Comparison of ENCODE assay signal across 14 mouse cellular contexts in the genomic region with DNA sequence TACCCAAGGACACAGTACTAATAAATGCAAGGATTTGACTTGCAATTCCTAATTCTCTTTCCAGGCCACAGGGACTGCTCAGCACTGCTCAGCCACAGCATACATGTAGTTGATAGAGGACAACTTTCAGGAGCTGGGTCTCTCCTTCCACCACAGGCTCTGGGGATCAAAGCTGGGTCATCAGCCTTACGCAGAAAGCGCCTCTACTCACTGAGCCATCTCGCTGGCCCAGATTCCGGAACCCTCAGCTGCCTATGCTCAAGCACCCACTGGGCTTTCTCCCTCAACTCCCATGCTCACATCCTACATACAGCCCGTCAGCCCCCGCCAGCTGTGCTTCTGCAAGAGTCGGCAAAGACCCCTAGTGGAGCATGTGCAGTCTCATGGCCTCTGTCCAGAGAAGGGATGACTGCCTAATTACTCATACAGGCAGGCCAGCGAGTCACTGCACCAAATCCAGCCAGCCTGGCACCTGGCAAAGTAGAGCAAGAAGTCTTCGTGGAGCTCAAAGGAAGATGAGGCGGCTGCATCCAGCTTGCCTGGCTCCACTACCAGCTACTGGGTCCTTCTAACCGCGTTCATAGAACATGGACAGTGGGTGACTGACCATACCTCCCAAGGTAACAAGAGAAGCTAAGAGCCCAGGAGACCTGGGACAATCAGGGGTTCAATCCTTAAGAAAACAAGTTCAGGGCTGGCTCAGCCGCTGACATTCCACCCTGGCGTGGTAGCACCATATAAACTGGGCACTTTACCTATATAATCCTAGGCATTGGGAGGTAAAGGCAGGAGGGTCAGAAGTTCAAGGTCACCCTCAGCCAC. TPM values are rescaled to one million over a fixed set of nuclear protein-coding genes. Genes with fewer than 3 reads are reported as not detected.
DNase-seq lines count a peak whose midpoint lies in the region; ATAC-seq and TF ChIP-seq lines count a peak whose summit lies in the region.
"Had no signal": no experiment of that assay in that cellular context is flagged by ENCODE, and none has a peak within 500 bp of the region (broad histone marks: within the 10 kb centered on the region; RNA-seq: fewer than 3 reads in every experiment).

No protein-coding gene starts in this region.

- no peak for TF ChIP-seq CTCF in olfactory bulb, adult 2 months (IDR thresholded peaks at IDR 0.05; ENCODE audit: insufficient read depth, low read depth, low read length)

- peak overlapping the region; percentile 76 for H3K27ac ChIP-seq in heart, embryonic 12.5 days (ENCODE audit: poor library complexity, severe bottlenecking)
- no peak overlapping the region for H3K27ac ChIP-seq in midbrain, embryonic 11.5 days (ENCODE audit: low read depth, low read length)
- no peak overlapping the region for H3K27ac ChIP-seq in midbrain, embryonic 10.5 days (replicated peaks)
- H3K27ac ChIP-seq in embryonic facial prominence, embryonic 13.5 days: no peak overlapping the region
- peak overlapping the region; percentile 19; the same call in 1 of the 2 replicates for H3K27ac ChIP-seq in olfactory bulb, adult 2 months (ENCODE audit: insufficient read depth, low read depth, low read length)
- H3K27ac ChIP-seq: liver, embryonic 14.5 days; midbrain, embryonic 15.5 days; neural tube, embryonic 15.5 days had no signal

- no peak overlapping the region for H3K4me3 ChIP-seq in heart, embryonic 12.5 days
- no peak overlapping the region for H3K4me3 ChIP-seq in midbrain, embryonic 11.5 days (ENCODE audit: low read depth, low read length)
- no peak overlapping the region for H3K4me3 ChIP-seq in midbrain, embryonic 10.5 days
- no peak overlapping the region for H3K4me3 ChIP-seq in embryonic facial prominence, embryonic 13.5 days
- H3K4me3 ChIP-seq in olfactory bulb, adult 2 months (ENCODE audit: insufficient read depth, low read depth, low read length): no peak overlapping the region
- H3K4me3 ChIP-seq: midbrain, embryonic 15.5 days; neural tube, embryonic 15.5 days had no signal

- H3K27me3 ChIP-seq in heart, embryonic 12.5 days (replicated peaks): no peaks in the 10 kb centered on the region
- peaks cover 3% of the 10 kb centered on the region; the same call in 1 of the 2 replicates for H3K27me3 ChIP-seq in midbrain, embryonic 11.5 days (ENCODE audit: control insufficient read depth, insufficient read depth, low read length)
- peaks cover 8% of the 10 kb centered on the region for H3K27me3 ChIP-seq in midbrain, embryonic 10.5 days (ENCODE audit: low read depth, poor library complexity, severe bottlenecking)
- no peaks in the 10 kb centered on the region for H3K27me3 ChIP-seq in embryonic facial prominence, embryonic 13.5 days
- H3K27me3 ChIP-seq: midbrain, embryonic 15.5 days had no signal

- peaks cover 12% of the 10 kb centered on the region for H3K36me3 ChIP-seq in heart, embryonic 12.5 days
- no peaks in the 10 kb centered on the region for H3K36me3 ChIP-seq in midbrain, embryonic 11.5 days (ENCODE audit: control insufficient read depth, insufficient read depth, low read length)
- peaks cover 26% of the 10 kb centered on the region for H3K36me3 ChIP-seq in midbrain, embryonic 10.5 days
- H3K36me3 ChIP-seq in embryonic facial prominence, embryonic 13.5 days: peaks cover 20% of the 10 kb centered on the region
- H3K36me3 ChIP-seq: midbrain, embryonic 15.5 days had no signal

- peak overlapping the region; percentile 4 for H3K9ac ChIP-seq in heart, embryonic 12.5 days
- H3K9ac ChIP-seq in midbrain, embryonic 11.5 days (ENCODE audit: low read length): 0 out of 2 replicates have a peak overlapping the region, but pooled peaks have one; percentile 13
- 0 out of 2 replicates have a peak overlapping the region, but pooled peaks have one; percentile 36 for H3K9ac ChIP-seq in embryonic facial prominence, embryonic 13.5 days
- H3K9ac ChIP-seq: liver, embryonic 14.5 days; midbrain, embryonic 15.5 days; neural tube, embryonic 15.5 days had no signal

- 69% methylated on average over 14 of the region's 14 CpGs for WGBS in heart, embryonic 12.5 days
- 86% methylated on average over 14 of the region's 14 CpGs for WGBS in midbrain, embryonic 11.5 days
- WGBS in midbrain, embryonic 10.5 days: 89% methylated on average over 14 of the region's 14 CpGs
- 79% methylated on average over 14 of the region's 14 CpGs for WGBS in embryonic facial prominence, embryonic 13.5 days
- WGBS in olfactory bulb, adult 2 months: 61% methylated on average over 14 of the region's 14 CpGs

- H3K4me2 ChIP-seq in heart, embryonic 12.5 days: peak overlapping the region; percentile 94
- no peak overlapping the region for H3K4me2 ChIP-seq in midbrain, embryonic 11.5 days
- no peak overlapping the region; the same call in 1 of the 2 replicates for H3K4me2 ChIP-seq in embryonic facial prominence, embryonic 13.5 days
- H3K4me2 ChIP-seq: midbrain, embryonic 15.5 days had no signal

- no peak for ATAC-seq in heart, embryonic 12.5 days (ENCODE audit: insufficient number of reproducible peaks, low FRiP score)
- no peak for ATAC-seq in midbrain, embryonic 11.5 days (ENCODE audit: low FRiP score)
- no peak for ATAC-seq in embryonic facial prominence, embryonic 13.5 days (ENCODE audit: insufficient number of reproducible peaks, insufficient read depth, low FRiP score, low TSS enrichment, low read depth)
- ATAC-seq: activated CD4-positive, CD25-positive, alpha-beta regulatory T cell, adult 4 months; midbrain, embryonic 15.5 days had no signal

- peaks cover 81% of the 10 kb centered on the region for H3K4me1 ChIP-seq in heart, embryonic 12.5 days (replicated peaks)
- H3K4me1 ChIP-seq in midbrain, embryonic 11.5 days (ENCODE audit: control insufficient read depth, insufficient read depth, low read length): peaks cover 18% of the 10 kb centered on the region
- H3K4me1 ChIP-seq in midbrain, embryonic 10.5 days: peaks cover 60% of the 10 kb centered on the region
- H3K4me1 ChIP-seq in embryonic facial prominence, embryonic 13.5 days: peaks cover 63% of the 10 kb centered on the region
- peaks cover 64% of the 10 kb centered on the region for H3K4me1 ChIP-seq in olfactory bulb, adult 2 months (ENCODE audit: control insufficient read depth, insufficient read depth, low read length)

- TF ChIP-seq POLR2A in olfactory bulb, adult 2 months (IDR thresholded peaks at IDR 0.05; ENCODE audit: insufficient read depth, low read depth, low read length): no peak

- DNase-seq in heart, postnatal 4 days: no peak
- no peak for DNase-seq in midbrain, embryonic 11.5 days (ENCODE audit: low spot score, missing footprints)
- no peak for DNase-seq in midbrain, embryonic 10.5 days (ENCODE audit: low spot score)
- DNase-seq in adipocyte (ENCODE audit: low spot score): no peak
- no peak for DNase-seq in cerebellum, adult 18-20 months
- DNase-seq: kidney, adult 9 months; right cerebral cortex, postnatal 4 days had no signal

- no peaks in the 10 kb centered on the region for H3K9me3 ChIP-seq in heart, embryonic 12.5 days (replicated peaks)
- no peaks in the 10 kb centered on the region for H3K9me3 ChIP-seq in midbrain, embryonic 11.5 days (ENCODE audit: control insufficient read depth, low read length)
- no peaks in the 10 kb centered on the region for H3K9me3 ChIP-seq in midbrain, embryonic 10.5 days (replicated peaks)
- H3K9me3 ChIP-seq in embryonic facial prominence, embryonic 13.5 days: no peaks in the 10 kb centered on the region
- H3K9me3 ChIP-seq: midbrain, embryonic 15.5 days; neural tube, embryonic 15.5 days had no signal

RNA-seq across cellular contexts. Expression of a gene that starts 3.9 kb away (rescaled TPM):
- polyA plus RNA-seq in heart, embryonic 12.5 days (2016; fragmentation: Nextera tagmentation; extraction: Ambion mirVana): 77.2 and 82.3 TPM in 2 replicates
- total RNA-seq in heart, postnatal 4 days (2021): 10 to 100 TPM; 68.1 to 73.4 TPM
- 25.5 and 33.8 TPM in 2 replicates for polyA plus RNA-seq in midbrain, embryonic 11.5 days (2014; fragmentation: Nextera tagmentation; extraction: Ambion mirVana)
- polyA plus RNA-seq in midbrain, embryonic 10.5 days (2016; fragmentation: Nextera tagmentation; extraction: Ambion mirVana): 56.3 and 58.7 TPM in 2 replicates
- polyA plus RNA-seq in embryonic facial prominence, embryonic 13.5 days (2015; fragmentation: Nextera tagmentation; extraction: Ambion mirVana): 67.1 and 72.0 TPM in 2 replicates
- not detected in 2 replicates for polyA plus RNA-seq in olfactory bulb, adult 2 months (2012; ENCODE audit: insufficient read depth, insufficient read length, low replicate concordance, missing spikeins)

RNA-seq across cellular contexts. Expression of a gene that starts 53.0 kb away (rescaled TPM):
- 1.9 and 2.6 TPM in 2 replicates for polyA plus RNA-seq in heart, embryonic 12.5 days (2016; fragmentation: Nextera tagmentation; extraction: Ambion mirVana)
- 10 to 100 TPM in 1 of 2 experiments, 1 to 10 TPM in 1; 9.8 to 10.2 TPM for total RNA-seq in heart, postnatal 4 days (2021)
- polyA plus RNA-seq in midbrain, embryonic 11.5 days (2014; fragmentation: Nextera tagmentation; extraction: Ambion mirVana): 1.0 and 2.3 TPM in 2 replicates
- 1.3 TPM in 2 replicates for polyA plus RNA-seq in midbrain, embryonic 10.5 days (2016; fragmentation: Nextera tagmentation; extraction: Ambion mirVana)
- polyA plus RNA-seq in embryonic facial prominence, embryonic 13.5 days (2015; fragmentation: Nextera tagmentation; extraction: Ambion mirVana): 1.8 and 2.8 TPM in 2 replicates
- not detected in 2 replicates for polyA plus RNA-seq in olfactory bulb, adult 2 months (2012; ENCODE audit: insufficient read depth, insufficient read length, low replicate concordance, missing spikeins)

RNA-seq across cellular contexts. Expression of a gene that starts 55.9 kb away (rescaled TPM):
- polyA plus RNA-seq in heart, embryonic 12.5 days (2016; fragmentation: Nextera tagmentation; extraction: Ambion mirVana): 103 and 111 TPM in 2 replicates
- 100 to 1,000 TPM in 1 of 2 experiments, 10 to 100 TPM in 1; 99.6 to 108 TPM for total RNA-seq in heart, postnatal 4 days (2021)
- 175 and 182 TPM in 2 replicates for polyA plus RNA-seq in midbrain, embryonic 11.5 days (2014; fragmentation: Nextera tagmentation; extraction: Ambion mirVana)
- 128 and 162 TPM in 2 replicates for polyA plus RNA-seq in midbrain, embryonic 10.5 days (2016; fragmentation: Nextera tagmentation; extraction: Ambion mirVana)
- 100 and 112 TPM in 2 replicates for polyA plus RNA-seq in embryonic facial prominence, embryonic 13.5 days (2015; fragmentation: Nextera tagmentation; extraction: Ambion mirVana)
- not detected in 2 replicates for polyA plus RNA-seq in olfactory bulb, adult 2 months (2012; ENCODE audit: insufficient read depth, insufficient read length, low replicate concordance, missing spikeins)

Comparison
In these comparisons a context has a peak if more than half of its experiments do, and no peak if none do; other contexts are left out.
1. H3K27ac ChIP-seq: peak in heart, embryonic 12.5 days (single experiment) and olfactory bulb, adult 2 months (single experiment); none in midbrain, embryonic 11.5 days (single experiment), midbrain, embryonic 10.5 days (single experiment) and embryonic facial prominence, embryonic 13.5 days (single experiment).
2. Peak in every context shown above with its lines, with median percentiles within 50 percentile points of each other: H3K9ac ChIP-seq.